In genomic region chr2:101932169-101932936, GRCm38 (mm10) we compare ENCODE assay signal across 9 mouse cellular contexts. TPM values are rescaled to one million over a fixed set of nuclear protein-coding genes. Genes with fewer than 3 reads are reported as not detected.
DNase-seq lines count a peak whose midpoint lies in the region; ATAC-seq and TF ChIP-seq lines count a peak whose summit lies in the region.
"Had no signal": no experiment of that assay in that cellular context is flagged by ENCODE, and none has a peak within 500 bp of the region (broad histone marks: within the 10 kb centered on the region; RNA-seq: fewer than 3 reads in every experiment).

No protein-coding gene starts in this region.

- no peak overlapping the region for H3K4me2 ChIP-seq in forebrain, embryonic 14.5 days (ENCODE audit: low read length)
- H3K4me2 ChIP-seq in neural tube, embryonic 11.5 days (ENCODE audit: low read depth) = no peak overlapping the region
- H3K4me2 ChIP-seq in intestine, postnatal 0 days (replicated peaks; ENCODE audit: low read depth) = 0 out of 2 replicates have a peak overlapping the region, but pooled peaks have one; percentile 21

- no peak overlapping the region for H3K4me3 ChIP-seq in forebrain, embryonic 14.5 days (ENCODE audit: low read depth, low read length)
- no peak overlapping the region for H3K4me3 ChIP-seq in forebrain, embryonic 10.5 days
- H3K4me3 ChIP-seq in neural tube, embryonic 11.5 days (ENCODE audit: low read depth, low read length) = no peak overlapping the region
- H3K4me3 ChIP-seq in intestine, postnatal 0 days (ENCODE audit: low read depth, low read length) = no peak overlapping the region

- peak; percentile 45 for DNase-seq in forebrain, embryonic 14.5 days (ENCODE audit: low spot score)
- DNase-seq in forebrain, embryonic 10.5 days (ENCODE audit: extremely low spot score, low spot score) = no peak
- peak; percentile 18 for DNase-seq in neural tube, embryonic 11.5 days (ENCODE audit: low spot score)
- no peak for DNase-seq in neural tube, embryonic 10.5 days (ENCODE audit: extremely low spot score, low spot score)
- DNase-seq in urinary bladder, postnatal 14 days (ENCODE audit: low spot score) = no peak
- DNase-seq in layer of hippocampus, postnatal 10 days (ENCODE audit: low spot score in 2 of 2) = no peak
- DNase-seq: liver, postnatal 0 days had no signal

- no peaks in the 10 kb centered on the region; the same call in 1 of the 2 replicates for H3K4me1 ChIP-seq in forebrain, embryonic 14.5 days (ENCODE audit: control insufficient read depth, insufficient read depth, low read length)
- no peaks in the 10 kb centered on the region for H3K4me1 ChIP-seq in forebrain, embryonic 10.5 days
- no peaks in the 10 kb centered on the region for H3K4me1 ChIP-seq in neural tube, embryonic 11.5 days (ENCODE audit: control insufficient read depth, insufficient read depth, low read length)
- peaks cover 6% of the 10 kb centered on the region; the same call in 1 of the 2 replicates for H3K4me1 ChIP-seq in intestine, postnatal 0 days (replicated peaks; ENCODE audit: control insufficient read depth, insufficient read depth, low read length)

- no peak overlapping the region for H3K9ac ChIP-seq in forebrain, embryonic 14.5 days (ENCODE audit: low read length)
- H3K9ac ChIP-seq in neural tube, embryonic 11.5 days (ENCODE audit: low read length) = no peak overlapping the region
- H3K9ac ChIP-seq in intestine, postnatal 0 days (ENCODE audit: low read depth, low read length) = no peak overlapping the region
- H3K9ac ChIP-seq: liver, postnatal 0 days had no signal

- H3K36me3 ChIP-seq in forebrain, embryonic 14.5 days (ENCODE audit: control insufficient read depth, insufficient read depth, low read length) = no peaks in the 10 kb centered on the region
- no peaks in the 10 kb centered on the region for H3K36me3 ChIP-seq in forebrain, embryonic 10.5 days (replicated peaks)
- H3K36me3 ChIP-seq in neural tube, embryonic 11.5 days (ENCODE audit: control insufficient read depth, insufficient read depth, low read length) = no peaks in the 10 kb centered on the region
- H3K36me3 ChIP-seq in intestine, postnatal 0 days (ENCODE audit: control insufficient read depth, insufficient read depth) = no peaks in the 10 kb centered on the region

- TF ChIP-seq CTCF in intestine, postnatal 0 days (IDR thresholded peaks at IDR 0.05; ENCODE audit: low read depth) = no peak

- 0 out of 2 replicates have a peak, but pooled peaks cover 2% of the 10 kb centered on the region for H3K9me3 ChIP-seq in forebrain, embryonic 14.5 days (replicated peaks; ENCODE audit: control insufficient read depth, low read length)
- H3K9me3 ChIP-seq in forebrain, embryonic 10.5 days = no peaks in the 10 kb centered on the region
- H3K9me3 ChIP-seq in neural tube, embryonic 11.5 days (ENCODE audit: control insufficient read depth, low read length) = no peaks in the 10 kb centered on the region
- no peaks in the 10 kb centered on the region for H3K9me3 ChIP-seq in intestine, postnatal 0 days (ENCODE audit: control insufficient read depth)

- no peak for ATAC-seq in forebrain, embryonic 14.5 days
- ATAC-seq in neural tube, embryonic 11.5 days (ENCODE audit: insufficient read depth, low FRiP score, low TSS enrichment) = no peak
- peak; percentile 93 for ATAC-seq in intestine, postnatal 0 days
- no peak for ATAC-seq in CD4-positive, CD25-positive, alpha-beta regulatory T cell, adult 4 months
- ATAC-seq: liver, postnatal 0 days had no signal

- no peaks in the 10 kb centered on the region for H3K27me3 ChIP-seq in forebrain, embryonic 14.5 days (replicated peaks; ENCODE audit: control insufficient read depth, insufficient read depth, low read length)
- no peaks in the 10 kb centered on the region for H3K27me3 ChIP-seq in forebrain, embryonic 10.5 days (ENCODE audit: poor library complexity, severe bottlenecking)
- H3K27me3 ChIP-seq in neural tube, embryonic 11.5 days (ENCODE audit: control insufficient read depth, insufficient read depth, low read length) = no peaks in the 10 kb centered on the region
- H3K27me3 ChIP-seq in intestine, postnatal 0 days (replicated peaks; ENCODE audit: control insufficient read depth, insufficient read depth, low read length) = no peaks in the 10 kb centered on the region

- 65% methylated on average over 14 of the region's 14 CpGs for WGBS in forebrain, embryonic 14.5 days
- 89% methylated on average over 14 of the region's 14 CpGs for WGBS in forebrain, embryonic 10.5 days
- WGBS in neural tube, embryonic 11.5 days = 84% methylated on average over 14 of the region's 14 CpGs
- WGBS in intestine, postnatal 0 days = 57% methylated on average over 14 of the region's 14 CpGs

- peak overlapping the region; percentile 1; the same call in 1 of the 2 replicates for H3K27ac ChIP-seq in forebrain, embryonic 14.5 days (ENCODE audit: low read depth, low read length)
- no peak overlapping the region for H3K27ac ChIP-seq in forebrain, embryonic 10.5 days
- no peak overlapping the region for H3K27ac ChIP-seq in neural tube, embryonic 11.5 days (ENCODE audit: low read depth, low read length)
- no peak overlapping the region for H3K27ac ChIP-seq in intestine, postnatal 0 days (ENCODE audit: low read depth, low read length)

RNA-seq across cellular contexts. Expression of gene Commd9, which starts 46.3 kb away (rescaled TPM):
- 111 and 118 TPM in 2 replicates for polyA plus RNA-seq in forebrain, embryonic 14.5 days (2014; fragmentation: Nextera tagmentation; extraction: Ambion mirVana)
- polyA plus RNA-seq in forebrain, embryonic 10.5 days (2016; fragmentation: Nextera tagmentation; extraction: Ambion mirVana) = 59.2 and 62.2 TPM in 2 replicates
- 72.9 and 78.7 TPM in 2 replicates for polyA plus RNA-seq in neural tube, embryonic 11.5 days (2014; fragmentation: Nextera tagmentation; extraction: Ambion mirVana)
- polyA plus RNA-seq in intestine, postnatal 0 days (2015; fragmentation: Nextera tagmentation; extraction: Ambion mirVana) = 81.6 and 83.3 TPM in 2 replicates
- 10 to 100 TPM; 27.8 to 37.1 TPM for polyA plus RNA-seq in CD4-positive, CD25-positive, alpha-beta regulatory T cell, adult 4 months (2017; shearing (Covaris generic))
- 10 to 100 TPM; 39.1 to 39.3 TPM for total RNA-seq in layer of hippocampus, postnatal 10 days (2021)

RNA-seq across cellular contexts. Expression of gene Prr5l, which starts 49.5 kb away (rescaled TPM):
- 5.1 and 5.4 TPM in 2 replicates for polyA plus RNA-seq in forebrain, embryonic 14.5 days (2014; fragmentation: Nextera tagmentation; extraction: Ambion mirVana)
- polyA plus RNA-seq in forebrain, embryonic 10.5 days (2016; fragmentation: Nextera tagmentation; extraction: Ambion mirVana) = 24.4 and 25.4 TPM in 2 replicates
- 11.5 and 11.7 TPM in 2 replicates for polyA plus RNA-seq in neural tube, embryonic 11.5 days (2014; fragmentation: Nextera tagmentation; extraction: Ambion mirVana)
- polyA plus RNA-seq in intestine, postnatal 0 days (2015; fragmentation: Nextera tagmentation; extraction: Ambion mirVana) = 36.4 and 41.8 TPM in 2 replicates
- 1 to 10 TPM; 1.5 to 3.1 TPM for polyA plus RNA-seq in CD4-positive, CD25-positive, alpha-beta regulatory T cell, adult 4 months (2017; shearing (Covaris generic))
- 1 to 10 TPM; 2.9 to 5.5 TPM for total RNA-seq in layer of hippocampus, postnatal 10 days (2021)

Comparison
In these comparisons a context has a peak if more than half of its experiments do, and no peak if none do; other contexts are left out.
1. DNase-seq: peak in forebrain, embryonic 14.5 days (single experiment) and neural tube, embryonic 11.5 days (single experiment); none in forebrain, embryonic 10.5 days (single experiment), neural tube, embryonic 10.5 days (single experiment), urinary bladder, postnatal 14 days (single experiment) and layer of hippocampus, postnatal 10 days (0 of 2).